Mouse (Mus musculus): ENCODE data around the gene Epha4.

Gene Epha4

DNA sequence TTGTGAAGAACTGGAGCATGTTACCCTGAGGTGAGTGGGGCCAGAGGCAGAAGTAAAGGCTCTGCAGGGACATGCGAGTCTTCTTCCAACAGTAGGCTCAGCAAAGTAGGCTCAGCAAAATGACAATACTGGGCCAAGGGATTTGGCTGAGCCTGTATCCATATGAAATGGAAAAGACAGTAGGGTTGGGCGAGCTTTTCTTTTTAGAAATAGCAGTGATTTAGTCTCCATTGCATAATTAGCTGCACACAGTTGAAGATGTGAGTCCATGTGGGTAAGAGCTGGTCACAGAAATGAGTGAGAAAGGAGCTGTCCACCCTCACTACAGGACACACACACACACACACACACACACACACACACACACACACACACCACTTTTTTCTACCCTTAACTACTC is 104.2 kb downstream of the Epha4 start:
- in situ Hi-C loops (cut with MboI; ENCODE audit: low sequenced_read_pairs), result no loop called here

DNA sequence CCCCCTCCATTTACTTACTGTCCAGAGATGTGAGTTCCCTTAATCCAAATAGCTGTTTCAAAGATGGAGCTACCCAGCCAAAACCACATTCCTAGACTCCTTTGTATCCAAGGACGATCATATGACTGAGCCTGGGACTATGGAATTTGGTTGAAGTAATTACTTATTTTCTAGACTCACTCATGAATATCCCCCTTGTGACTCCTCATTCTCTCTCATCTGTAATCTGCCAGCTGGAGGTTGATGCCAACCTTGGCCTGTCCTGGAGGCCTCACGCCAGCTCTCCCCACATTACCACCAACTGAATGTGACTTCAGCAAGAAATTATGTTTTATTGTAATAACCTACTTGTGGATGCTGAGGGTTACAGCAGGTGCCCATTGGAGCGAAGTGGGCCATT is 104.7 kb downstream of the Epha4 start:
- in situ Hi-C loops (cut with MboI; ENCODE audit: low sequenced_read_pairs), result no loop called here

GRCm38 (mm10) chr1:77409509-77409908 is 105.4 kb downstream of the Epha4 start:
- in situ Hi-C loops (cut with MboI; ENCODE audit: low sequenced_read_pairs), result no loop called here

DNA sequence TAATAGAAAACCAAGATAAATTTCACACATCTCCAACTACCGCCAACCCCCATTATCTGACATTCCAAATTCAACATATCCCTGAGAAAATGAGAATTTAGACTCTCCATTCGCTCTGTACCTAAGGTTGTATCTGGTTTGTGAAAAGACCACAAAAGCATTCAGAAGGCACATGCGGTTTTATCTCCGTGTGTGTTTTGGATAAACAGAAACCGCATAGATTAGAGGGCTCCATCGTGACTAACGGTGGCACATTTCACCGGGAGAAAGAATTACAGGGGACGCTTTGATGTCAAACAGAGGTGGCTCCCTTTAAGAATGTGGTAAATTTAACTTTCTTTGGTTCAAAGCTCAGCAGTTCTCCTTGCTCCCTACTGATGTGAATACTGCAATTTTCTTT is 107.5 kb downstream of the Epha4 start:
- in situ Hi-C loops (cut with MboI; ENCODE audit: low sequenced_read_pairs), result no loop called here

GRCm38 (mm10) chr1:77406631-77407030 is 108.3 kb downstream of the Epha4 start:
- in situ Hi-C loops (cut with MboI; ENCODE audit: low sequenced_read_pairs), result no loop called here

GRCm38 (mm10) chr1:77404537-77404936 is 110.4 kb downstream of the Epha4 start:
- in situ Hi-C loops (cut with MboI; ENCODE audit: low sequenced_read_pairs), result no loop called here

DNA sequence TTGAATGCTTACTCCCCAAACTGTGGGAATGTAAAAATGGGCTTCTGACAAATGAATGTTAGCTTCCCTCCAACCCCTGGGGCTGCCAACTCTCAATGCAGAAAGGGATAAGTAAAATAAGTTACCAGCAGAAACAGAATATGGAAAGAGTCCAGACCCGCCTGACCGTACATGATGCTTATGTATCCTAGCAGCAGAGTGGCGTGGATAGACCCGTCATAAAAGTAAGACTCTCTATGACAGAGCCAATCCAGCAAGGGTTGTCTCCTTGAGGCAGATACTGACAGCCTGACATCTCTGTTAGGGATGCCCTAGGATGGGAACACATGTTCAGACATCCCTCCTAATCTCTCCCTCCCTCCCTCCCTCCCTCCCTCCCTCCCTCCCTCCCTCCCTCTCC is 111.9 kb downstream of the Epha4 start:
- in situ Hi-C loops (cut with MboI; ENCODE audit: low sequenced_read_pairs), result no loop called here

DNA sequence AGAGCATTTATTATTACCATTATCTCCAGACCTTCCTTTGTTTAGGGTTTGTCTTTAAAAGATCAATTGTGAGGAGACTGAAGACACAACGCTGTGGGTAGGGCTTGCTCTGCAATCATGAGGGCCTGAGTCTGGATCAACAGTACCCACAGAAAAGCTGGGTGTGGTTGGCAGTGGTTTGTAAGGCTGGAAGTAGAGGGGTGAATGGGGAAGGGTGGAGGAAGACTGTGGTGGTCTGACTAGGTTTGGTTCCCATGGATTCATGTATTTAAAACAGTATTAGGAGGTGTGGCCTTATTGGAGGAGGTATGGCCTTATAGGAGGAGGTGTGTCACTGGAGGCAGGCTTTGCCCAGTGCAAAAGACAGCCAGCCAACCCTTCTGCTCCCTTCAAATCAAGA is 113.4 kb downstream of the Epha4 start:
- in situ Hi-C loops (cut with MboI; ENCODE audit: low sequenced_read_pairs), result no loop called here

- in situ Hi-C loops (cut with MboI; ENCODE audit: low sequenced_read_pairs), result no loop called here
Observed at GRCm38 (mm10) chr1:77391590-77391989, 123.3 kb downstream of the Epha4 start.

DNA sequence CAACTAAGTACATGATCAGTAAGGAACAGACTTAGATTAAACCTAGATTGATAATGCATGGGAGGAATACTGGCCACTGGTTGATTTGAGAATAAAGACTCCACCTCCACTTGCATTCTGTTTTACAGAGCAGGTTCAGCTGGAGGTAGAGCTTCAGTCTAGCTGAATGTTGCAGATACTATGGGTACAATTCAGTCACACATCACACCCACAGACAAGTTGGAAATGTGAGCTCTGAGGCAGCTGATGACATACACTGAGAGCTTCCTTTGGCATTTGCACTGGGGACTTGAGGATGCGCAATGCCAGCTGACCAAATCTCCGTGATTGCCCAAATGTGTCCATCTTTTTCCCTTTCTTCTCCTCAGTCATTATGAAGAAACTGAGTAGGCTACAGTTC is 125.8 kb downstream of the Epha4 start:
- in situ Hi-C loops (cut with MboI; ENCODE audit: low sequenced_read_pairs), result no loop called here

DNA sequence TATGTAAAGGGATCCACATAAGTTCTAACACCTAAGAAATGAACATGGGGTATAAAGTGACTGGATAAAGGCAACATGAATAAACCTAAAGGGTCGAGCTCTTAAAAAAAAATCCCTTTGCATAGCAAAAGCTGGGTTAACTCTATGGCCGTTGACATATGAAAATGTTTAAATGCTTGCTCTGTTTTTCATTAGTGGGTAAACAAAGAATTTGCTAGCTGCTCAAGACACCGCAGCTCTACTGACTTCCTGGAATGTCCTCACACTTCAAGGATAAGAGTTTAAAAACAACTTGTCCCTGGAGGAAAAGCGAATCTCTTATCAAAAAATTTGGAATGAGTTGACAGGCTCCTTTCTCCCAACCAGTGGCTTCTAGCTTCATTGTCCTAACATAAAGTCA is 126.3 kb downstream of the Epha4 start:
- in situ Hi-C loops (cut with MboI; ENCODE audit: low sequenced_read_pairs), result no loop called here

GRCm38 (mm10) chr1:77385613-77386012 is 129.3 kb downstream of the Epha4 start:
- in situ Hi-C loops (cut with MboI; ENCODE audit: low sequenced_read_pairs), result no loop called here

GRCm38 (mm10) chr1:77383466-77383865 is 131.4 kb downstream of the Epha4 start:
- in situ Hi-C loops (cut with MboI; ENCODE audit: low sequenced_read_pairs), result no loop called here

- in situ Hi-C loops (cut with MboI; ENCODE audit: low sequenced_read_pairs), result no loop called here
Observed at GRCm38 (mm10) chr1:77377550-77377980, 137.3 kb downstream of the Epha4 start.

- in situ Hi-C loops (cut with MboI; ENCODE audit: low sequenced_read_pairs), result no loop called here
Observed at GRCm38 (mm10) chr1:77374054-77374453, 140.8 kb downstream of the Epha4 start.

- in situ Hi-C loops (cut with MboI; ENCODE audit: low sequenced_read_pairs), result no loop called here
Observed at GRCm38 (mm10) chr1:77370921-77371320, 144.0 kb downstream of the Epha4 start.

- in situ Hi-C loops (cut with MboI; ENCODE audit: low sequenced_read_pairs), result no loop called here
Observed at GRCm38 (mm10) chr1:77369255-77369837, 145.5 kb downstream of the Epha4 start.

DNA sequence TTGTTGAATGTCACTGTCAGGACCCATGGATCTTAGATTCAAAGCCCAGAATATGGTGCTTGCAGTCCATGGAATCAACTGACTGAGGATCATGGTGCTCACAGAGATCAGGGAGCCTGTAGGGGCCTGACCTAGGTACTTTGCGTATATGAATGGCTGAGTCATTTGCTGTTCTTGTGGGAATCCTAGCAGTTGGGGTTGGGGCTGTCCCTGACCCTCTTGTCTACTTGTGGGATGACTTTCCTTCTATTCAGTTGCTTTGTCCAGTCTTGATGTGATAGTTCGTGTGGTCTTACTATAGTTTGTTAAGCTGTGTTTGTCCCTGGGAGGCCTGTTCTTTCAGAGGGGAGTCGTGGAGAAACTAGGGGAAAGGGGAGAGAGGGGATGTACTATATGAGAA is 149.0 kb downstream of the Epha4 start:
- in situ Hi-C loops (cut with MboI; ENCODE audit: low sequenced_read_pairs), result no loop called here

DNA sequence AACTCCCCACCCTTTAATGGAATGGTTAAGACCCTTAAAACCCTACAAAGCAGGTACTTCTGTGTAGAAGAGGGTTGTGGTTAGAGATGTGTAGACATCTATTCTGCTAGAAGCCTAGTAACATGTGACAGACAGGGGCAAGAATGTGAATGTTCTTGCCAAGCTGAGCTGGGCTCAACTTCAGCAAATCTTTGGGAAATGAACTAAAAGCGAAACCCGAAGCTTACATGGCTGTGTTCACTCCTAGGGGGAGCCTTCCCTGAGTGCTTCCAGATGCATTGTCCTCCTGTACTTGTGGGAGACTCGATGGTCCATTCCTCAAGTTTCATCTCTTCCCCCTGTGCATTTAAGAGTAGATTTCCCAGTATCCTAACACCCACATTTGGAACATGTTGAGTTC is 150.3 kb downstream of the Epha4 start:
- in situ Hi-C loops (cut with MboI; ENCODE audit: low sequenced_read_pairs), result no loop called here

GRCm38 (mm10) chr1:77363848-77364247 is 151.0 kb downstream of the Epha4 start:
- in situ Hi-C loops (cut with MboI; ENCODE audit: low sequenced_read_pairs), result no loop called here

GRCm38 (mm10) chr1:77346459-77346858 is 168.4 kb downstream of the Epha4 start:
- in situ Hi-C loops (cut with MboI; ENCODE audit: low sequenced_read_pairs), result no loop called here

DNA sequence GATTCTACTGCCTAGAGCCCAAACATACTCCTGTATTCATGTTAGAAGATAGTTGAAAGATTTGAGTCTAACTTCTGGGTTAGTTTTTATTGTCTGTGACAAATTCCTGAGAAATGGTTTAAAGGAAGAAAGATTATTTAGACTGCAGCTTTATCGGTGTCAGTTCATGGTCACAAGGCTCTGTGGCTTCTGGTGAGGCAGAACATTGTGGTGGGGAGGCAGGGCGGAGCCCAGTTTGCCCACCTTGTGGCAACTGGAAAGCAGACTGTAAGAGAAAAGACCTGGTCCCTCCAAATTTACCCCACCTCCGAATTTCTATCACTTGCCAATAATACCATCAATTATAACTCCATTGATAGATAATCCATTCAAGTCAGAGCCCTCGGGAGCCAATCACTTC is 171.1 kb downstream of the Epha4 start:
- in situ Hi-C loops (cut with MboI; ENCODE audit: low sequenced_read_pairs), result no loop called here

DNA sequence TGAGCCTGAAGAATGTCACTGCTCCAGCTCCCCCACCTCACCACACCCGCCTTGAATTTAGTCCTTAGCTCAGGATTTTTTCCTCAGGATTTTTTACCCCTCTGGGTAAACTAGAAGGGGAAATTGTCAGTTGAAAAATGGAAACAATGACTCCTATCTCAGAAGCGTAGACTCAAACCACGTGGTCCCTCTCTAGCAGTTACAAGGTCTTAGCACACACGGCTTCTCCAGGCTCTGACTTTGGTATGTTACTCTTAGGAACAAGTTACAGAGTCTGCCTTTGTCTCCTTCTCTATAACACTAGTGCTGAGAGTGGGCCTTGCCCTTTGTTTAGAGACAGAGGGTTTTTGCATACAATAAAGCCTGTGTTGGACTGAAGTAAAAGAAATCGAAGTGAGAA is 175.2 kb downstream of the Epha4 start:
- in situ Hi-C loops (cut with MboI; ENCODE audit: low sequenced_read_pairs), result no loop called here
